Mouse (Mus musculus): ENCODE results near the gene Srebf2.

GRCm38 (mm10) chr15:82145851-82146769 lies 871 bp upstream of the Srebf2 start:
- TF ChIP-seq CTCF (conservative IDR thresholded peaks at IDR 0.05; ENCODE audit: low read length) = no peak
- no peak for TF ChIP-seq NANOG (IDR thresholded peaks at IDR 0.05; ENCODE audit: borderline replicate concordance, low read length)
- TF ChIP-seq POU5F1 (IDR thresholded peaks at IDR 0.05; ENCODE audit: borderline replicate concordance, low read length) = no peak
